Mouse (Mus musculus) embryonic facial prominence, embryonic 12.5 days (tissue): ENCODE data around the gene Gm10234. TPM values are rescaled to one million over a fixed set of nuclear protein-coding genes. Genes with fewer than 3 reads are reported as not detected.

Experiments
- polyA plus RNA-seq: library from polyadenylated mRNA; unstranded; fragments of >200 nt; fragmentation: Nextera tagmentation; extraction: Ambion mirVana; gene quantifications from 2 replicates; pipeline ENCODE4 v1.2.1, GENCODE M21; 2016

The Gm10234 gene
- polyA plus RNA-seq, 1 experiment from 2014 or later: not detected

Other genes with a start within 250 kb of the Gm10234 start
- gene Kbtbd8, start 204.9 kb upstream of the Gm10234 start, polyA plus RNA-seq: 3.9 and 4.6 TPM in 2 replicates